Mouse (Mus musculus) liver, embryonic 16.5 days (tissue): ENCODE results near the gene Zc3h7b. TPM values are rescaled to one million over a fixed set of nuclear protein-coding genes. Genes with fewer than 3 reads are reported as not detected.
A peak's percentile ranks its signal among the peaks of the same experiment; 100 is the strongest.

ENCODE experiments used
- ATAC-seq: fragments of 200-750 bp; cut with Nextera tagmentation; 2 replicates; pipeline ENCODE4 v1.8.0; 2017; ENCODE audit warnings: low read depth, mild to moderate bottlenecking, moderate number of reproducible peaks, moderate library complexity
- H3K27ac ChIP-seq: fragments of 300-500 bp; sonication (generic); 2 replicates; pipeline ENCODE4 v1.5.1; 2014; ENCODE audit warnings: mild to moderate bottlenecking, low read length
- H3K27me3 ChIP-seq: fragments of 300-500 bp; sonication (generic); 2 replicates; pipeline ENCODE4 v1.6.1; 2014; ENCODE audit warnings: low read depth, low read length, mixed read lengths; ENCODE audit not compliant: control insufficient read depth, insufficient read depth
- H3K36me3 ChIP-seq: fragments of 300-500 bp; sonication (generic); 2 replicates; pipeline ENCODE4 v1.6.1; 2014; ENCODE audit warnings: mild to moderate bottlenecking; ENCODE audit not compliant: control insufficient read depth, insufficient read depth
- H3K4me1 ChIP-seq: fragments of 300-500 bp; sonication (generic); 2 replicates; pipeline ENCODE4 v1.6.1; 2014; ENCODE audit warnings: low read depth, low read length, mixed read lengths; ENCODE audit not compliant: control insufficient read depth
- H3K4me2 ChIP-seq: fragments of 300-500 bp; sonication (generic); 2 replicates; pipeline ENCODE4 v1.6.1; 2014; ENCODE audit warnings: low read depth, low read length, mixed read lengths
- H3K4me3 ChIP-seq: fragments of 300-500 bp; sonication (generic); 2 replicates; pipeline ENCODE4 v1.5.1; 2014; ENCODE audit warnings: low read depth, mild to moderate bottlenecking, low read length
- H3K9ac ChIP-seq: fragments of 300-500 bp; sonication (generic); 2 replicates; pipeline ENCODE4 v1.6.1; 2014; ENCODE audit warnings: low read depth, low read length
- H3K9me3 ChIP-seq: fragments of 300-500 bp; sonication (generic); replicated peaks from 2 replicates; pipeline ENCODE4 v1.6.1; 2016; ENCODE audit warnings: low read length; ENCODE audit not compliant: control insufficient read depth
- WGBS: fragments of 180-500 bp; shearing (Covaris S2); extraction: QIAGEN DNeasy Blood & Tissue Kit; methylation state at CpG from one replicate; pipeline ENCODE4 v1.1.7; 2014; ENCODE audit not compliant: insufficient replicate concordance; 5-methylcytosine and 5-hydroxymethylcytosine counted together
- polyA plus RNA-seq: library from polyadenylated mRNA; unstranded; fragments of >200 nt; fragmentation: Nextera tagmentation; extraction: Ambion mirVana; gene quantifications from 2 replicates; pipeline ENCODE4 v1.2.1, GENCODE M21; 2015

Gene Zc3h7b
- polyA plus RNA-seq, 1 experiment from 2014 or later, result 4.6 TPM

DNA sequence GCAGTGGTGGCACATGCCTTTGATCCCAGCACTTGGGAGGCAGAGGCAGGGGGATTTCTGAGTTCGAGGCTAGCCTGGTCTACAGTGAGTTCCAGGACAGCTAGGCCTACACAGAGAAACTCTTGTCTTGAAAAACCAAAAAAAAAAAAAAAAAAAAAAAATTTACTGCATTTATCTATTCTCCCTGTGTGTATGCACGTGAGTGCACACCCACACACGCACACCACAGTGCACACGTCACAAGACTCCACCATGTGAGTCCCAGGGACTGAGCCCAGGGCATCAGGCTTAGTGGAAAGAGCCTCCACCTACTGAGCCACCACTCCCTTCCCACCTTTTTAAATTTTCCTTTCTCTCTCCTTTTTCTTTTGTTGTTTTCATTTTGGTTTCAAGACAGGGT is 85.7 kb downstream of the Zc3h7b start:
- no peak overlapping the region for H3K9ac ChIP-seq
- no peak for ATAC-seq
- H3K27ac ChIP-seq, result no peak overlapping the region
- no peaks in the 10 kb centered on the region; the same call in none of the 2 replicates for H3K4me1 ChIP-seq
- H3K4me2 ChIP-seq, result no peak overlapping the region
- 68% methylated on average over 4 of the region's 4 CpGs for WGBS
- no peaks in the 10 kb centered on the region for H3K9me3 ChIP-seq
- no peaks in the 10 kb centered on the region for H3K27me3 ChIP-seq
- H3K4me3 ChIP-seq, result no peak overlapping the region
- no peaks in the 10 kb centered on the region for H3K36me3 ChIP-seq

DNA sequence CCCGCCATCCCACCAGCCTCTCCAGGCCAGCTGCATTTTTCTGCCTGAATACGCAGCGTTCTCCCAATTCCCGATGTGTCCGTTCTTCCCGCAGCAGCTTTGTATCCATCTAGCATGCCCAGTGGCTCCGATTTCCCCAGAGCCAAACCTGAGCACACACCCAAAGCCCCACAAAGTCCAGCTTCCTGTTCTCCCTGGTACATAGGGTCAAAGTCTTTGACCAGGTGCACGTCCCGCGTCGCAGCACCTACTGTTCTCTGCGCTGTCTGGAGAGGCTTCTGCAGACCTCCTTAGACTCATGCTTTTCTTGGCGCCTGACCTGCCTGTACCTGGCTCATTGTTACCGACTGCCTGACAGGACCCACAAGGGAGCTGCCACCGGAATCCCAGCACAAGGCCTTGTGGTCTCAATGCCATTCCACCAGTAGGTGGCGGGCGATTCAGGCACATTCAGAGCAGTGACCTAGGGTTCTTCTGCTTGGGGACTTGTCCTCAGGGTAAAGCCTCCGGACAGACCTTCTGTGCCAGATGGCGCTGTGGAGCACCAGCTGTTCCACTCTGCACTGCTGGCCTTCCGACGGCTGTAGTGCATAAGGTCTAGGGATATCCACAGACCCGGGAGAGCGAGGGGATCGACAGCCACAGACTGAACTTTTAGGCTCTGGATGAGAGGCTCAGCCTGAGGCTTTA is 86.4 kb downstream of the Zc3h7b start:
- Histone ChIP-seq H3K9ac (no peak overlapping the region), H3K4me2 (0 out of 2 replicates have a peak overlapping the region, but pooled peaks have one; percentile 26), H3K36me3 (no peaks in the 10 kb centered on the region), H3K4me1 (peaks cover 7% of the 10 kb centered on the region), H3K27ac (peak overlapping the region; percentile 48; the same call in 1 of the 2 replicates), H3K27me3 (peaks cover 3% of the 10 kb centered on the region; the same call in 1 of the 2 replicates), H3K9me3 (no peaks in the 10 kb centered on the region), H3K4me3 (no peak overlapping the region)
- peak; percentile 90 for ATAC-seq
- WGBS, result 15% methylated on average over 24 of the region's 24 CpGs

DNA sequence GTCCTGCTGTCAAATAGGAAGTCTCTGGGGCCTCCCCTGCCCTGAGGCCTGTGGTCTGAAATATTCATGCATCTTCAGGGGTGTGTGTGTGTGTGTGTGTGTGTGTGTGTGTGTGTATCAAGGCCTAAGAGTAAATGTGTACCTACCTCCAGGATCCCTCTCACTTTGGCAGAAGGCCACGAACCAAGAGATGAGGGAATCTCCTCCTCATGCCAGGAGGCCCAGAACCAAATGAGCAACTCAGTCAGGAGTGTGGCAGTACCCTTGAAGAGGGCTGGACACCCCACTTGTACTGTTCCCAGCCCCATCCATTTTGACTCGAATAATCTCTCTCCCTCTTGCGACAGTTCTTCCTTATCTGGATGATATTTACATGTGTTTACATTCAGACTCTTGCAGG is 87.4 kb downstream of the Zc3h7b start:
- WGBS, result 49% methylated on average over 3 of the region's 3 CpGs
- no peak overlapping the region for H3K4me2 ChIP-seq
- peaks cover 8% of the 10 kb centered on the region for H3K27me3 ChIP-seq
- H3K27ac ChIP-seq, result no peak overlapping the region
- no peak for ATAC-seq
- H3K4me1 ChIP-seq, result peaks cover 10% of the 10 kb centered on the region
- no peaks in the 10 kb centered on the region for H3K9me3 ChIP-seq
- no peak overlapping the region for H3K4me3 ChIP-seq
- no peak overlapping the region for H3K9ac ChIP-seq
- no peaks in the 10 kb centered on the region for H3K36me3 ChIP-seq

DNA sequence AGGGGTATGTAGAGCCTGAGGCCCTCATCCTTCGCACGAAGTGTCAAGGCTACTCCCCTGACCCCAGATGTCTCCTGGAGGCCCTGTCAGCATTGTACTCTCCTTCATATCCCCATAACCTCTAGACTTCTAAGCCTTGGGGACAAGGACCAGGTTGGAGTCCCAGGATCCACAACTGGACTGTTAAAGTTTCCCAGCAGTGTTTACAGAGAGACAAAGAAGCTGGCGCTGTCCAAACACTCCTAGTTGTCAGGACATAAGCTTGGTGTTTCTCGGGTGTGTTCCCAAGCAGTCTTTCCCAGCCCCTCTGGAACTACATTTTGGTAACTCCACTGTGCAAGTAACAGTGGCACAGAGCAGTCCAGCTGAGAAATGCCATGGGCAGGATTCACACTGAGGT is 88.6 kb downstream of the Zc3h7b start:
- Histone ChIP-seq H3K9me3 (no peaks in the 10 kb centered on the region), H3K4me3 (no peak overlapping the region), H3K4me2 (no peak overlapping the region), H3K4me1 (peaks cover 10% of the 10 kb centered on the region), H3K36me3 (no peaks in the 10 kb centered on the region), H3K27me3 (peaks cover 9% of the 10 kb centered on the region), H3K9ac (no peak overlapping the region), H3K27ac (no peak overlapping the region)
- WGBS, result 62% methylated on average over 4 of the region's 4 CpGs
- no peak for ATAC-seq

DNA sequence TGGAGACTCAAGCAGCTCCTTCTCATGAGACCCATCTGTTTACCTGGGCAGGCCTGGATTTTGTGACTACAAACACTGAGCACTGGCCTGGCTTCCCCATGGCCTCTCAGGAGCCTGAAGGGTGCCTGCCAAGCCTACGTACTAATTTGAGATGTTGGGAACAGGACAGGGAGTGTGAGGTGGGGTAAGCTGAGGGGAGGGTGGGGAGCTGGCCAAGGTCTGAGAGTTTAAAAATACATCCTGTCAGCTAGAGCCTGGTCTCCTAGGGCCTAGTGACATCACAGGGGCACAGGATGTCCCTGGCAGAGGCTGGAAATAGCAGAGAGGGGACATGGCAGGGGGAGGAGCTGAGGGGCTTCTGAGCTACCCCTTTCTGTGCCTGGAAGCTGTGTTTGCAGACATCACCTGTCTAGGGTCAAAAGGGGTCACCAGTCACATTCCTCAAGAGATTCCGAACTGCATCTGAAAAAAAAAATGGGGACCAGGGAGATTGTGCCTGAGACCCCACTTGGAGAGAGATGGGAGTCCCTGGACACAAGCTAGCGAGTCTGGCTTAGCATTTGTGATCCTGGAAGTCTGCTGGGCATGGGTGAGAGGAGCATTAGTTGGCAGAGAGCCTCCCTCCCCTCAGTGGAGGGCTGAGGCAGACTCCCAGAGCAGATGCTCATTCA is 89.4 kb downstream of the Zc3h7b start:
- no peak for ATAC-seq
- no peak overlapping the region for H3K4me2 ChIP-seq
- H3K9me3 ChIP-seq, result no peaks in the 10 kb centered on the region
- H3K9ac ChIP-seq, result no peak overlapping the region
- H3K4me3 ChIP-seq, result no peak overlapping the region
- H3K27ac ChIP-seq, result no peak overlapping the region
- no peaks in the 10 kb centered on the region for H3K36me3 ChIP-seq
- H3K4me1 ChIP-seq, result peaks cover 10% of the 10 kb centered on the region
- 61% methylated on average over 3 of the region's 3 CpGs for WGBS
- H3K27me3 ChIP-seq, result peaks cover 9% of the 10 kb centered on the region

DNA sequence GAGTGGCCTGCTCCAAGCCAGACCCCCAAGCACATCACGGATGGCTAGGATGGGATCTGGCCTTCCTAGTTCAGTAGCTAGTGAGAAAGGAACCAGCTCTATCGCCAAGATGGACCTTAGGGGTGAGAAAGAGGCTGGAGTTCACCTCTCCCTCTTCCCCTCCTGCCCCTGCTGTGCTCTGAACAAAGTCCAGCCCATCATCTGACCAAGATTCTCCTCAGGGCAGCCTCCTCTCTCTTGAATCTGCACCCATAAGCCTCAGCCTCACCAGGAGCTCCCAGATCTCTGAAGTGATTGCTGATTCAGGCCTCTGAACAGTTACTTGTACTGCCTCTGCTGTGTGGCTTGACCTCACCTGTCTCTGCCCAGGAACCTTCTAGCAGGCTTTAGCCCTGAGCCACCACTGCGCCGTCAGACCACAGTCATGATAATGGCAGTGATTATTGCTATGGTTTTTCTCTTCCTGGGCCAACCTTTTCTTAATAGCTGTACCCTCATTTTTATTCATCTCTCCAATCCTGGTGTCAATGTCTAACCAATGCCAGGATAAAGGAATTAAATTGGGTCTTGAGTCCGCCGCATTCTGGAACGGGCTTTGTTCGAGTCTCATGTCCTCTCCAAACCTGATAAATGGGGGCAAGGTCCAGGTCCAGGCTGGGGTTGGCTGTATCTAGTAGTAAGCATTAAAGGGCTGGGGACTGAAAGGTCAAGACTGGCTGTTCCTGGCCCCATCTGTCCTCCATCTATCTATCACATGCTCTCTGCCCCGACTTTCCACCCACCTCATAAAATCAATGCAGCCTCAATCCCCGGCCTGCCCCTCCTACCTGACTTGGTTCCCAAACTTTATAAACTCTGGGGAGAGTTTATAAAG is 90.4 kb downstream of the Zc3h7b start:
- Histone ChIP-seq H3K36me3 (no peaks in the 10 kb centered on the region), H3K9me3 (no peaks in the 10 kb centered on the region), H3K4me1 (peaks cover 12% of the 10 kb centered on the region), H3K9ac (no peak overlapping the region), H3K27ac (no peak overlapping the region), H3K27me3 (peaks cover 9% of the 10 kb centered on the region), H3K4me3 (no peak overlapping the region), H3K4me2 (no peak overlapping the region)
- ATAC-seq, result no peak
- 60% methylated on average over 10 of the region's 10 CpGs for WGBS

DNA sequence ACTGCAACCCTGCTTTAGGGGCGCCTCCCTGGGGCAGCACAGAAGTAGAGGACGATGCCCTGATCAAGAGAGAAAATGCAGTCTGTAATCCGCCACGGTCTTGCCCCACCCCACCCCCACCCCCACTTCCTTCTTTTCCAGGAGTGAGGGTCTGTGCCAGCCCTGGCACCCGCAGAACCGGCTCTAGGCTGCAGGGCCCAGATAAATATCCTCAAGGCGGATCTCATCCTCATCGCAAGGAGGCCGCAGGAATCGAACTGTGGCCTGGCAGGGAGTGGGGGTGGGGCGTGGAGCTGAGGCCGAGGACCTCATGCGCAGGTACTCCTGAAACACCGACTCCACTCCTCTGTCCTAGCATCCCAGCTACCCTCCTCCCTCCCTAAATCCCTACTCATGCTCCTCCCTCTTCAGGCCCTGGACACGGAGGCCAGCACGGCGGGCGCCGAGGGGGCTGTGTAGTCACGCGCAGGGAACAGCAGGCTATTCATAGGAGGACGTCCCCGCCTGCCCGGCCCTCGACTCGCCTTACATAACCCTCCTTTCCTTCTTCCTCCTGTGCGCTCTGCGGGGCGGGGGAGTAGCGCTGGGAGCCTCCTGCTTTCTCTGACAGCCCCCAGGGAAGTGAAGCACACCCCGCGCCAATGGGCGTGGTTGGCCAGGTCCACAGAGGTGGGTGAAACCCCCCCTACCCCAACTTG is 91.4 kb downstream of the Zc3h7b start:
- Histone ChIP-seq H3K9ac (peak overlapping the region; percentile 35; the same call in 1 of the 2 replicates), H3K27ac (no peak overlapping the region)
- WGBS, result 2% methylated on average over 33 of the region's 33 CpGs

DNA sequence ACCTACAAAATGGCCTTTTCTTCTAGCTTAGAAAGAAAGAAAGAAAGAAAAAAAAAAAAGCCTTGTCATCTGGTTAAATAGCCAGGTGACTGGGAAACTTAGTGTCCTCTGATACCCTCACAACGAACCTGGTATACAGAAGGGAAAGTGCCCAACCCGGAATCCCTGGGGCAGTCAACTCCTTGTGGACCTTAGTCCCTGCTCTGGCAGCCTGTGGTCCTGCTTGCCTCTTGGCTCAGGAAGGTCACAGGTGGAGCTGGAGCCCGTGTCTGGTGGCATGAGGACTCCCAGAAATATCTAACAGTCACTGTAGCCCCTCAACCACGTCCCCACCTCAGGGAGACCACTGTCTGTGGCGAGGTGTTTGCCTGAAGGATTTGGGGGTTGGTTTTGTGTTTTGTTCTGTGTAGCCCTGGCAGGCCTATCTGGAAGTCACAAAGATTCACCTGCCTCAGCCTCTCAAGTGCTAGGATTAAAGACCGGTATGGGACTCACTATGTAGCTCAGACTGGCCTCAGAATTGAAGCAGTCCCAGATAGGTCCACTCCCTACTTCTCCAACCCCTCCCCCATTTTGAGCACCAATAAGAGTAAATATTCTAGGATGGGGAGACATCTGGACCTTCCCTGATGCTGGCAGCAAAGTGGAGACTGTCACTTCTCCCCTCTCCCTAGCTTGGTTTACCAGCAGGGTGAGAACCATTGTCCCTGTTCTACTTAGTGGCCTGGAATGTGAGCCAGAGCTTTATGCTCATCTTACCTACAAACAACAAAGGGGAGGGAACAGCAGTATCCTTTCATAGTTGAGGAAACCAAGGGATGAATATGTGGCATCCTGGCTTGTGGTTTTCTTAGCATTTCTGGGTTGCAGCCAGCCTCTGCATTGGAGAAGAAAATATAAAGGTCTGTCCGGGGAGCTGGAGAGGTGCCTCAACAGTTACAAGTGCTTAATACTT is 92.4 kb downstream of the Zc3h7b start:
- Histone ChIP-seq H3K27ac (no peak overlapping the region), H3K4me1 (peaks cover 12% of the 10 kb centered on the region), H3K27me3 (peaks cover 9% of the 10 kb centered on the region), H3K4me2 (no peak overlapping the region), H3K4me3 (no peak overlapping the region), H3K36me3 (no peaks in the 10 kb centered on the region), H3K9me3 (no peaks in the 10 kb centered on the region), H3K9ac (no peak overlapping the region)
- 47% methylated on average over 7 of the region's 7 CpGs for WGBS
- ATAC-seq, result no peak

More for the DNA sequence above, 91.4 kb downstream of the Zc3h7b start:
- peaks cover 9% of the 10 kb centered on the region for H3K27me3 ChIP-seq
- peak overlapping the region; percentile 53 for H3K4me2 ChIP-seq
- peak; percentile 28; the same call in 1 of the 2 replicates for ATAC-seq
- H3K9me3 ChIP-seq, result no peaks in the 10 kb centered on the region
- peak overlapping the region; percentile 48 for H3K4me3 ChIP-seq
- no peaks in the 10 kb centered on the region for H3K36me3 ChIP-seq
- peaks cover 12% of the 10 kb centered on the region for H3K4me1 ChIP-seq
